Mouse (Mus musculus): ENCODE results near the gene Dclk3. TPM values are rescaled to one million over a fixed set of nuclear protein-coding genes. Genes with fewer than 3 reads are reported as not detected.
A peak's percentile ranks its signal among the peaks of the same experiment; 100 is the strongest.

Gene Dclk3
- polyA plus RNA-seq, 1 experiment from 2014 or later = 5.9 TPM

GRCm38 (mm10) chr9:111446204-111446603 lies 7.3 kb downstream of the Dclk3 start:
- H3K4me3 ChIP-seq = no peak overlapping the region
- WGBS = 83% methylated on average over 2 of the region's 2 CpGs
- no peak for ATAC-seq (replicated peaks)
- no peak overlapping the region for H3K9ac ChIP-seq
- H3K27ac ChIP-seq = no peak overlapping the region
- no peaks in the 10 kb centered on the region for H3K4me1 ChIP-seq
- no peaks in the 10 kb centered on the region for H3K27me3 ChIP-seq (replicated peaks)
- no peak overlapping the region for H3K4me2 ChIP-seq
- H3K9me3 ChIP-seq = no peaks in the 10 kb centered on the region
- no peaks in the 10 kb centered on the region for H3K36me3 ChIP-seq (replicated peaks)

GRCm38 (mm10) chr9:111448976-111449375 lies 10.1 kb downstream of the Dclk3 start:
- no peak overlapping the region for H3K4me2 ChIP-seq

GRCm38 (mm10) chr9:111449880-111450279 lies 11.0 kb downstream of the Dclk3 start:
- WGBS = 89% methylated on average over 5 of the region's 5 CpGs
- ATAC-seq (replicated peaks) = no peak

More at GRCm38 (mm10) chr9:111448976-111449375, 10.1 kb downstream of the Dclk3 start:
- Histone ChIP-seq H3K27me3 (replicated peaks) (no peaks in the 10 kb centered on the region), H3K4me3 (no peak overlapping the region), H3K9ac (no peak overlapping the region), H3K27ac (no peak overlapping the region), H3K9me3 (no peaks in the 10 kb centered on the region), H3K36me3 (replicated peaks) (no peaks in the 10 kb centered on the region), H3K4me1 (no peaks in the 10 kb centered on the region)
- ATAC-seq (replicated peaks) = no peak
- WGBS = 84% methylated on average over 2 of the region's 2 CpGs

GRCm38 (mm10) chr9:111450853-111451404 lies 12.0 kb downstream of the Dclk3 start:
- Histone ChIP-seq H3K4me1 (no peaks in the 10 kb centered on the region), H3K27me3 (replicated peaks) (no peaks in the 10 kb centered on the region), H3K27ac (no peak overlapping the region), H3K4me2 (no peak overlapping the region), H3K4me3 (no peak overlapping the region), H3K9ac (no peak overlapping the region), H3K36me3 (replicated peaks) (no peaks in the 10 kb centered on the region), H3K9me3 (no peaks in the 10 kb centered on the region)
- WGBS = 83% methylated on average over 12 of the region's 12 CpGs
- ATAC-seq (replicated peaks) = no peak

More at GRCm38 (mm10) chr9:111449880-111450279, 11.0 kb downstream of the Dclk3 start:
- Histone ChIP-seq H3K4me3 (no peak overlapping the region), H3K36me3 (replicated peaks) (no peaks in the 10 kb centered on the region), H3K9ac (no peak overlapping the region), H3K27ac (no peak overlapping the region), H3K4me1 (no peaks in the 10 kb centered on the region), H3K9me3 (no peaks in the 10 kb centered on the region), H3K4me2 (no peak overlapping the region), H3K27me3 (replicated peaks) (no peaks in the 10 kb centered on the region)

- peaks cover 8% of the 10 kb centered on the region for H3K4me1 ChIP-seq
- no peaks in the 10 kb centered on the region for H3K36me3 ChIP-seq (replicated peaks)
- H3K4me3 ChIP-seq = no peak overlapping the region
- H3K4me2 ChIP-seq = no peak overlapping the region
- no peak overlapping the region for H3K9ac ChIP-seq
- H3K27me3 ChIP-seq (replicated peaks) = no peaks in the 10 kb centered on the region
- no peaks in the 10 kb centered on the region for H3K9me3 ChIP-seq
- 63% methylated on average over 3 of the region's 3 CpGs for WGBS
- ATAC-seq (replicated peaks) = no peak
- H3K27ac ChIP-seq = no peak overlapping the region
These were observed 15.0 kb downstream of the Dclk3 start for GRCm38 (mm10) chr9:111453895-111454294.

- no peak overlapping the region for H3K4me2 ChIP-seq
- ATAC-seq (replicated peaks) = no peak
- no peak overlapping the region for H3K9ac ChIP-seq
- 70% methylated on average over 10 of the region's 10 CpGs for WGBS
- H3K9me3 ChIP-seq = no peaks in the 10 kb centered on the region
- H3K36me3 ChIP-seq (replicated peaks) = no peaks in the 10 kb centered on the region
- H3K4me1 ChIP-seq = peaks cover 21% of the 10 kb centered on the region
- H3K27ac ChIP-seq = peak overlapping the region; percentile 59
- no peak overlapping the region for H3K4me3 ChIP-seq
- H3K27me3 ChIP-seq (replicated peaks) = no peaks in the 10 kb centered on the region
These were observed 18.5 kb downstream of the Dclk3 start for GRCm38 (mm10) chr9:111457176-111457935.

- H3K9me3 ChIP-seq = no peaks in the 10 kb centered on the region
- no peak overlapping the region for H3K4me2 ChIP-seq
- no peaks in the 10 kb centered on the region for H3K27me3 ChIP-seq (replicated peaks)
- 26% methylated on average over 4 of the region's 4 CpGs for WGBS
- no peak overlapping the region for H3K9ac ChIP-seq
- peaks cover 21% of the 10 kb centered on the region for H3K4me1 ChIP-seq
- H3K36me3 ChIP-seq (replicated peaks) = no peaks in the 10 kb centered on the region
- H3K4me3 ChIP-seq = no peak overlapping the region
- peak overlapping the region; percentile 59 for H3K27ac ChIP-seq
- no peak for ATAC-seq (replicated peaks)
These were observed 19.0 kb downstream of the Dclk3 start for GRCm38 (mm10) chr9:111457936-111458310.

- Histone ChIP-seq H3K4me3 (no peak overlapping the region), H3K9me3 (no peaks in the 10 kb centered on the region), H3K27me3 (replicated peaks) (no peaks in the 10 kb centered on the region), H3K36me3 (replicated peaks) (no peaks in the 10 kb centered on the region), H3K4me2 (no peak overlapping the region), H3K9ac (no peak overlapping the region), H3K4me1 (peaks cover 21% of the 10 kb centered on the region), H3K27ac (no peak overlapping the region)
- no peak for ATAC-seq (replicated peaks)
- WGBS = 79% methylated on average over 8 of the region's 8 CpGs
These were observed 20.6 kb downstream of the Dclk3 start for GRCm38 (mm10) chr9:111459466-111459865.

- H3K27ac ChIP-seq = no peak overlapping the region
These were observed 21.4 kb downstream of the Dclk3 start for GRCm38 (mm10) chr9:111460201-111460814.

GRCm38 (mm10) chr9:111461415-111462103 lies 22.7 kb downstream of the Dclk3 start:
- Histone ChIP-seq H3K9me3 (no peaks in the 10 kb centered on the region), H3K9ac (no peak overlapping the region), H3K4me1 (peaks cover 21% of the 10 kb centered on the region), H3K4me2 (no peak overlapping the region), H3K27me3 (replicated peaks) (no peaks in the 10 kb centered on the region), H3K36me3 (replicated peaks) (no peaks in the 10 kb centered on the region), H3K4me3 (no peak overlapping the region), H3K27ac (no peak overlapping the region)
- 64% methylated on average over 10 of the region's 10 CpGs for WGBS
- no peak for ATAC-seq (replicated peaks)

More at GRCm38 (mm10) chr9:111460201-111460814, 21.4 kb downstream of the Dclk3 start:
- 21% methylated on average over 6 of the region's 6 CpGs for WGBS
- no peak overlapping the region for H3K4me3 ChIP-seq
- no peaks in the 10 kb centered on the region for H3K27me3 ChIP-seq (replicated peaks)
- H3K4me2 ChIP-seq = no peak overlapping the region
- H3K9ac ChIP-seq = no peak overlapping the region
- no peaks in the 10 kb centered on the region for H3K36me3 ChIP-seq (replicated peaks)
- H3K4me1 ChIP-seq = peaks cover 21% of the 10 kb centered on the region
- H3K9me3 ChIP-seq = no peaks in the 10 kb centered on the region
- peak; percentile 85 for ATAC-seq (replicated peaks)

- no peak overlapping the region for H3K27ac ChIP-seq
- H3K4me2 ChIP-seq = no peak overlapping the region
- ATAC-seq (replicated peaks) = no peak
- no peaks in the 10 kb centered on the region for H3K9me3 ChIP-seq
- no peaks in the 10 kb centered on the region for H3K36me3 ChIP-seq (replicated peaks)
- WGBS = 91% methylated on average over 6 of the region's 6 CpGs
- H3K4me3 ChIP-seq = no peak overlapping the region
- H3K4me1 ChIP-seq = peaks cover under 1% of the 10 kb centered on the region; the same call in 1 of the 2 replicates
- H3K9ac ChIP-seq = no peak overlapping the region
- no peaks in the 10 kb centered on the region for H3K27me3 ChIP-seq (replicated peaks)
These were observed 26.8 kb downstream of the Dclk3 start for GRCm38 (mm10) chr9:111465666-111466065.

Measured in midbrain, embryonic 15.5 days (tissue).